Mouse (Mus musculus) heart, adult 9 months (tissue): ENCODE data around the gene Mybbp1a.

Experiments
- DNase-seq, 2 experiments: peaks; one replicate each; pipeline ENCODE4 v3.0.0; 2022; ENCODE audit warnings: low spot score in 2 of 2

The Mybbp1a gene

GRCm38 (mm10) chr11:72477653-72478052, 36.5 kb downstream of the Mybbp1a start:
- DNase-seq, result no peak

- peak; percentile 40 to 50 for DNase-seq
Measured at GRCm38 (mm10) chr11:72478228-72478627, 37.1 kb downstream of the Mybbp1a start.

GRCm38 (mm10) chr11:72479499-72479898, 38.3 kb downstream of the Mybbp1a start:
- DNase-seq, result no peak

- no peak for DNase-seq
Measured at GRCm38 (mm10) chr11:72481313-72481712, 40.2 kb downstream of the Mybbp1a start.

- DNase-seq, result no peak
Measured at GRCm38 (mm10) chr11:72481952-72482351, 40.8 kb downstream of the Mybbp1a start.

GRCm38 (mm10) chr11:72484549-72484948, 43.4 kb downstream of the Mybbp1a start:
- no peak for DNase-seq

GRCm38 (mm10) chr11:72485157-72485556, 44.0 kb downstream of the Mybbp1a start:
- DNase-seq, result no peak

GRCm38 (mm10) chr11:72485960-72486359, 44.8 kb downstream of the Mybbp1a start:
- DNase-seq, result no peak

GRCm38 (mm10) chr11:72487171-72487570, 46.0 kb downstream of the Mybbp1a start:
- DNase-seq, result no peak

GRCm38 (mm10) chr11:72487739-72488138, 46.6 kb downstream of the Mybbp1a start:
- no peak for DNase-seq

- peak in 1 of 2 experiments; percentile 12 for DNase-seq
Measured at GRCm38 (mm10) chr11:72488753-72489271, 47.7 kb downstream of the Mybbp1a start.

GRCm38 (mm10) chr11:72489397-72489796, 48.2 kb downstream of the Mybbp1a start:
- DNase-seq, result no peak

- peak; percentile 93 to 94 for DNase-seq
Measured at GRCm38 (mm10) chr11:72489881-72490301, 48.7 kb downstream of the Mybbp1a start, which contains the start of gene Spns2. Gene Spns2, minus strand, starts transcription at chr11:72489904.

- no peak for DNase-seq
Measured at GRCm38 (mm10) chr11:72491130-72491960, 50.2 kb downstream of the Mybbp1a start.

GRCm38 (mm10) chr11:72494046-72494988, 53.2 kb downstream of the Mybbp1a start:
- no peak for DNase-seq

GRCm38 (mm10) chr11:72496066-72496465, 54.9 kb downstream of the Mybbp1a start:
- no peak for DNase-seq

GRCm38 (mm10) chr11:72496775-72497174, 55.6 kb downstream of the Mybbp1a start:
- DNase-seq, result no peak

- no peak for DNase-seq
Measured at GRCm38 (mm10) chr11:72497367-72497766, 56.2 kb downstream of the Mybbp1a start.

GRCm38 (mm10) chr11:72500139-72500538, 59.0 kb downstream of the Mybbp1a start:
- no peak for DNase-seq
